Mouse (Mus musculus): Measurements from ENCODE around the gene Slmap.
A peak's percentile ranks its signal among the peaks of the same experiment; 100 is the strongest.
"Not testable (repeated sequence)": the region's sequence is repeated elsewhere in the genome, so short reads cannot be mapped to it uniquely, and the experiment has no call there.

Gene Slmap

DNA sequence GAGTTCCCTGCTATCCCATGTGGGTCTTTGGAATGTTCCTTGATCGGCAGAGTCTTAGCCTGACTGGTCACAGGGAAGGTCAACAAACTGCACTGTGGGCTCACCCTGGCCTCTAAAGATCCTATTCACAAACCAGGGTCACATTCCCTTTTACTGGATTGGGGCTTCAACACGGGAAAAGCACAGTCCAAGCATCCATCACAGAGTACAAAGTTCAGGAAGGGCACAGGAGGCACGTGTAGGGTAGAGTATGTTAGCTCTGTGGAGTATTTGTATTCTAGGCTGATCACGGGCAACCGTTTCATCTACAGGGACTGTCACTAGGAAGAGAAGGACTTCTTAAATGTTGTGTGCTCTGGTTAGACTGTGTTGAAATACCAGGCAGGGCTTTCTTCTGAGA is 147.7 kb downstream of the Slmap start:
- not testable (repeated sequence) for DNase-seq

DNA sequence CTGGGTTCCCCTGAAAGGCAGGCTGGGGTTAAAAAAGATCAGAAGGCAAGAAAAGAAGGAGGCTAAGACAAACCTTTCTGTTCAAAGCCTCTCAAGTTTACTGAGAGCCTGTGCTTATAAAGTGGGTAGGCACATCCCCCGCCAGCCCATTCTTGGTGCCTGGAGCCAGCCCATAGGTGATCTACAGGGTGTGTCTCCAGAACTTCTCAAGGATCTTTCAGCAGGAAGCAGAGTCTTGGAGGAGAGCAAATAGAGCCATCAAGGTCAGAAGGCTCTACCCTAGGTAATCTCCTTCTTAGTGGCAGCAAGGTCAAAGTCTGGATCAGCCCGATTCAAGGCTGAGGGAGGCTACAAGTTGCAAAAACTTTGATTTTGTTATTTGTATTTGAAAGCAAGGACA is 149.1 kb downstream of the Slmap start:
- not testable (repeated sequence) for DNase-seq

DNA sequence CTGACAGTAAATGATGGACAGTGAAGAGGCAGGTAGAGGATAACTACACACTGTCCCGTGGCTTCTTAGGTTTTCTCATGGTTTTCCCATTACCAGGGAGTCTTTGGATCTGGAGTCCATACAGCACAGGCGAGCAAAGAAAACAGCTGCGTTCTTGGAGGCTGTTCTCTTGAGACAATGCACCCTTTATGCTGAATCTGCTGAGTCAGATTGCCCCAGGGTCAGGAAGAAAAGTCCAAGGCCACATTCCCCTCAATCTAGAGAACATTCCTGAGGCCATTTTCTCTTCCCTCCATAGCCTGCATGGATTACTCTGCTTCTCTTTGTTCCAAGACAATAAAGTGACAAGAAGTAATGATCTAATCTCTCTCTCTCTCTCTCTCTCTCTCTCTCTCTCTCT is 155.7 kb downstream of the Slmap start:
- DNase-seq = no peak

DNA sequence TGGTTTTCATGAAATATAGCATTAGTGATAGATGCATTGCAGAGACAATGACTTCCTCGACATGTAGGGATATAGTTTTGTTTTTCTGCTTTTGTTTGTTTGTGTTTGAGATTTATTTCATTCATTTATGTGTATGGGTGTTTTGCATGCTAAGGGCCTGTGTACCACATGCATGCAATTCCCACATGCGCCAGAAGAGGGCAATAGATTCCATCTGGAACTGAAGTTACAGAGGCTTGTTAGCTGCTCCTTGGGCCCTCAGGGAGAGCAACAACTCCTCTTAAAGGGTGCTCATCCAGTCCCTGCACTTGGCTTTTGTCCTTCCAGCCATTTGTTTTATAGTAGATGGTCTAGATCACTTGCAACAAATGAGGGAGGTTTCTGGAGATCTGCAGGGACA is 158.1 kb downstream of the Slmap start:
- DNase-seq = peak in 1 of 2 experiments; percentile 58
